11 mouse cellular contexts compared by ENCODE assay signal in genomic region chr6:91164584-91164983, GRCm38 (mm10). TPM values are rescaled to one million over a fixed set of nuclear protein-coding genes. Genes with fewer than 3 reads are reported as not detected.
DNase-seq lines count a peak whose midpoint lies in the region; ATAC-seq and TF ChIP-seq lines count a peak whose summit lies in the region.
"Had no signal": no experiment of that assay in that cellular context is flagged by ENCODE, and none has a peak within 500 bp of the region (broad histone marks: within the 10 kb centered on the region; RNA-seq: fewer than 3 reads in every experiment).

No protein-coding gene starts in this region.

- H3K27me3 ChIP-seq in liver, embryonic 11.5 days (replicated peaks; ENCODE audit: control insufficient read depth, insufficient read depth, low read length), result no peaks in the 10 kb centered on the region
- no peaks in the 10 kb centered on the region for H3K27me3 ChIP-seq in midbrain, postnatal 0 days (ENCODE audit: insufficient read depth, low read length)
- H3K27me3 ChIP-seq: stomach, embryonic 15.5 days had no signal

- peak overlapping the region; percentile 95 for H3K27ac ChIP-seq in liver, embryonic 11.5 days (ENCODE audit: low read depth, low read length)
- H3K27ac ChIP-seq in cortical plate, adult 2 months (ENCODE audit: insufficient read depth, low read length), result no peak overlapping the region
- H3K27ac ChIP-seq in midbrain, postnatal 0 days (ENCODE audit: low read depth, low read length), result peak overlapping the region; percentile 32; the same call in 1 of the 2 replicates
- H3K27ac ChIP-seq: kidney, postnatal 0 days; stomach, embryonic 15.5 days had no signal

- no peak for TF ChIP-seq POLR2A in cortical plate, adult 2 months (IDR thresholded peaks at IDR 0.05; ENCODE audit: extremely low read depth, insufficient read depth, low read length)

- ATAC-seq in frontal cortex, adult (ENCODE audit: low TSS enrichment), result 0 out of 2 replicates have a peak, but pooled peaks have one; percentile 28
- no peak for ATAC-seq in liver, embryonic 11.5 days (replicated peaks; ENCODE audit: low FRiP score)
- ATAC-seq in midbrain, postnatal 0 days (ENCODE audit: low FRiP score), result no peak

- WGBS in liver, embryonic 11.5 days, result 89% methylated on average over 2 of the region's 2 CpGs
- 45% methylated on average over 2 of the region's 2 CpGs for WGBS in midbrain, postnatal 0 days

- TF ChIP-seq CTCF in cortical plate, adult 2 months (IDR thresholded peaks at IDR 0.05; ENCODE audit: extremely low read depth, insufficient read depth, low read length), result peak; percentile 11; the same call in 1 of the 2 replicates
- TF ChIP-seq CTCF in midbrain, postnatal 0 days (IDR thresholded peaks at IDR 0.05), result peak; percentile 66

- no peak overlapping the region for H3K4me2 ChIP-seq in liver, embryonic 11.5 days
- no peak overlapping the region for H3K4me2 ChIP-seq in midbrain, postnatal 0 days (ENCODE audit: low read depth, low read length, poor library complexity, severe bottlenecking)
- H3K4me2 ChIP-seq: lung, embryonic 14.5 days; stomach, embryonic 15.5 days had no signal

- no peak overlapping the region for H3K9ac ChIP-seq in liver, embryonic 11.5 days (ENCODE audit: low read depth, low read length)
- H3K9ac ChIP-seq in midbrain, postnatal 0 days (replicated peaks; ENCODE audit: low read length, poor library complexity, severe bottlenecking), result no peak overlapping the region
- H3K9ac ChIP-seq: lung, embryonic 14.5 days; stomach, embryonic 15.5 days had no signal

- H3K4me3 ChIP-seq in liver, embryonic 11.5 days (ENCODE audit: low read depth, low read length), result no peak overlapping the region
- H3K4me3 ChIP-seq in cortical plate, adult 2 months (ENCODE audit: insufficient read depth, low read length), result no peak overlapping the region
- H3K4me3 ChIP-seq in midbrain, postnatal 0 days (ENCODE audit: low read depth, low read length), result no peak overlapping the region
- H3K4me3 ChIP-seq: stomach, embryonic 15.5 days had no signal

- H3K9me3 ChIP-seq in liver, embryonic 11.5 days (ENCODE audit: control insufficient read depth, low read length), result no peaks in the 10 kb centered on the region
- H3K9me3 ChIP-seq in midbrain, postnatal 0 days (ENCODE audit: low read length), result no peaks in the 10 kb centered on the region
- H3K9me3 ChIP-seq: stomach, embryonic 15.5 days had no signal

- H3K36me3 ChIP-seq in liver, embryonic 11.5 days (ENCODE audit: control insufficient read depth, insufficient read depth, low read length), result no peaks in the 10 kb centered on the region
- H3K36me3 ChIP-seq in midbrain, postnatal 0 days (ENCODE audit: insufficient read depth, low read length), result peaks cover 25% of the 10 kb centered on the region; the same call in 1 of the 2 replicates
- H3K36me3 ChIP-seq: stomach, embryonic 15.5 days had no signal

- peaks cover 50% of the 10 kb centered on the region for H3K4me1 ChIP-seq in liver, embryonic 11.5 days (replicated peaks; ENCODE audit: control insufficient read depth, insufficient read depth, low read length)
- H3K4me1 ChIP-seq in cortical plate, adult 2 months (ENCODE audit: control insufficient read depth, insufficient read depth, low read length), result peaks cover 4% of the 10 kb centered on the region; the same call in 1 of the 2 replicates
- H3K4me1 ChIP-seq in midbrain, postnatal 0 days (ENCODE audit: insufficient read depth, low read length), result peaks cover 6% of the 10 kb centered on the region; the same call in 1 of the 2 replicates

- DNase-seq in frontal cortex, postnatal 10 days (ENCODE audit: low spot score in 2 of 2), result no peak
- no peak for DNase-seq in liver, embryonic 11.5 days (ENCODE audit: low spot score)
- no peak for DNase-seq in liver
- peak; percentile 59 for DNase-seq in midbrain, postnatal 0 days (ENCODE audit: low spot score)
- DNase-seq in ovary, postnatal 10 days (ENCODE audit: low spot score), result no peak

RNA-seq across cellular contexts. Expression of gene Hdac11, which starts 8.1 kb away (rescaled TPM):
- 7.1 and 7.2 TPM in 2 replicates for polyA plus RNA-seq in liver, embryonic 11.5 days (2014; fragmentation: Nextera tagmentation; extraction: Ambion mirVana)
- polyA plus RNA-seq in cortical plate, adult 2 months (2012; rRNA removed), result 179 and 185 TPM in 2 replicates
- total RNA-seq in midbrain, postnatal 0 days (2014; rRNA removed), result 104 and 121 TPM in 2 replicates
- 55.2 and 59.1 TPM in 2 replicates for polyA plus RNA-seq in midbrain, postnatal 0 days (2015; fragmentation: Nextera tagmentation; extraction: Ambion mirVana)

RNA-seq across cellular contexts. Expression of gene Fbln2, which starts 47.7 kb away (rescaled TPM):
- 33.3 and 36.3 TPM in 2 replicates for polyA plus RNA-seq in liver, embryonic 11.5 days (2014; fragmentation: Nextera tagmentation; extraction: Ambion mirVana)
- polyA plus RNA-seq in cortical plate, adult 2 months (2012; rRNA removed), result 12.8 and 15.0 TPM in 2 replicates
- total RNA-seq in midbrain, postnatal 0 days (2014; rRNA removed), result 32.0 and 33.5 TPM in 2 replicates
- 12.1 and 15.3 TPM in 2 replicates for polyA plus RNA-seq in midbrain, postnatal 0 days (2015; fragmentation: Nextera tagmentation; extraction: Ambion mirVana)
- total RNA-seq: megakaryocyte progenitor cell, adult 5-6 weeks had no signal

RNA-seq across cellular contexts. Expression of gene Nup210, which starts 48.0 kb away (rescaled TPM):
- polyA plus RNA-seq in liver, embryonic 11.5 days (2014; fragmentation: Nextera tagmentation; extraction: Ambion mirVana), result 53.5 and 58.3 TPM in 2 replicates
- 17.2 and 19.6 TPM in 2 replicates for polyA plus RNA-seq in cortical plate, adult 2 months (2012; rRNA removed)
- total RNA-seq in midbrain, postnatal 0 days (2014; rRNA removed), result 58.3 and 67.8 TPM in 2 replicates
- 16.2 and 17.2 TPM in 2 replicates for polyA plus RNA-seq in midbrain, postnatal 0 days (2015; fragmentation: Nextera tagmentation; extraction: Ambion mirVana)
